Mouse (Mus musculus): Measurements from ENCODE around the gene Aoc2. TPM values are rescaled to one million over a fixed set of nuclear protein-coding genes. Genes with fewer than 3 reads are reported as not detected.

Aoc2 gene
- total and polyA plus RNA-seq, 3 experiments = 12.1 to 21.1 TPM; not detected in 1

GRCm38 (mm10) chr11:101315665-101316500 lies 9.0 kb upstream of the Aoc2 start, which contains the start of gene Psme3:
Gene Psme3, plus strand, starts transcription at chr11:101316213.
- Histone ChIP-seq H3K9ac (ENCODE audit: control insufficient read depth, low read depth, low read length, poor library complexity, severe bottlenecking) (peak within 1 kb of the TSS; percentile 97), H3K4me3 (ENCODE audit: control insufficient read depth in 1 of 2, insufficient read depth in 1 of 2, low read depth in 2 of 2, low read length in 2 of 2) (peak within 1 kb of the TSS; percentile 94 to 96), H3K4me1 (ENCODE audit: control insufficient read depth in 1 of 2, insufficient read depth in 2 of 2, low read length in 2 of 2) (peaks cover 22 to 31% of the 10 kb centered on the region in 2 experiments), H3K27ac (ENCODE audit: control insufficient read depth, low read depth, low read length) (peak within 1 kb of the TSS; percentile 100), H3K9me3 (replicated peaks; ENCODE audit: insufficient read depth, low read length) (no peaks in the 10 kb centered on the region), H3K27me3 (ENCODE audit: control insufficient read depth in 1 of 2, insufficient read depth in 2 of 2, low read length in 2 of 2) (no peaks in the 10 kb centered on the region), H3K79me2 (ENCODE audit: control insufficient read depth, insufficient read depth, low read length, poor library complexity) (peaks cover 33% of the 10 kb centered on the region), H3K36me3 (ENCODE audit: control insufficient read depth in 1 of 2, insufficient read depth in 2 of 2, low read length in 2 of 2) (peaks cover 30 to 48% of the 10 kb centered on the region in 2 experiments)
- DNase-seq (ENCODE audit: low read depth, low spot score) = peak; percentile 99
- no peak; the same call in none of the 2 replicates for TF ChIP-seq ZMIZ1 (IDR thresholded peaks at IDR 0.05; ENCODE audit: low read depth, low read length)
- TF ChIP-seq TBP (IDR thresholded peaks at IDR 0.05; ENCODE audit: low read depth, low read length) = peak; percentile 60
- TF ChIP-seq ZC3H11A (IDR thresholded peaks at IDR 0.05; ENCODE audit: low read depth, low read length) = no peak
- TF ChIP-seq POLR2AphosphoS5 (IDR thresholded peaks at IDR 0.05; ENCODE audit: borderline replicate concordance, low read depth, low read length) = 0 out of 2 replicates have a peak, but pooled peaks have one; percentile 59
- TF ChIP-seq NRF1 (IDR thresholded peaks at IDR 0.05; ENCODE audit: insufficient read depth, low read depth, low read length, poor library complexity, severe bottlenecking) = peak; percentile 74
- TF ChIP-seq RAD21 (IDR thresholded peaks at IDR 0.05; ENCODE audit: low read depth, low read length) = no peak
- peak; percentile 68; the same call in 1 of the 2 replicates for TF ChIP-seq UBTF (IDR thresholded peaks at IDR 0.05; ENCODE audit: borderline replicate concordance, insufficient read depth, low read depth, low read length)
- no peak for TF ChIP-seq ZKSCAN1 (IDR thresholded peaks at IDR 0.05; ENCODE audit: low read depth, low read length)
- TF ChIP-seq NELFE (IDR thresholded peaks at IDR 0.05; ENCODE audit: low read depth, low read length) = peak; percentile 90
- peak; percentile 89 for TF ChIP-seq POLR2AphosphoS2 (IDR thresholded peaks at IDR 0.05; ENCODE audit: low read length)
- TF ChIP-seq MEF2A (IDR thresholded peaks at IDR 0.05; ENCODE audit: extremely low read depth, insufficient replicate concordance, low read depth, low read length, poor library complexity, severe bottlenecking) = peak; percentile 38; the same call in 1 of the 2 replicates
- TF ChIP-seq E2F4 (IDR thresholded peaks at IDR 0.05; ENCODE audit: borderline replicate concordance, low read depth, low read length) = peak; percentile 86
- peak; percentile 90 for TF ChIP-seq USF1 (IDR thresholded peaks at IDR 0.05; ENCODE audit: low read depth, low read length)
- peak; percentile 96 for TF ChIP-seq TAL1 (IDR thresholded peaks at IDR 0.05; ENCODE audit: low read length)
- TF ChIP-seq ETS1 (IDR thresholded peaks at IDR 0.05; ENCODE audit: low read depth, low read length) = peak; percentile 86
- TF ChIP-seq POLR2A (IDR thresholded peaks at IDR 0.05; ENCODE audit: control insufficient read depth in 1 of 2, insufficient read depth in 1 of 2, low read depth in 1 of 2, low read length in 2 of 2, poor library complexity in 1 of 2) = peak; percentile 89 to 90
- TF ChIP-seq ZNF384 (IDR thresholded peaks at IDR 0.05; ENCODE audit: low read depth, low read length) = no peak
- peak; percentile 96 for TF ChIP-seq BHLHE40 (IDR thresholded peaks at IDR 0.05; ENCODE audit: borderline replicate concordance, low read depth, low read length)
- TF ChIP-seq JUND (IDR thresholded peaks at IDR 0.05; ENCODE audit: low read depth, low read length) = no peak; the same call in 1 of the 2 replicates
- TF ChIP-seq RCOR1 (IDR thresholded peaks at IDR 0.05; ENCODE audit: low read depth, low read length) = peak; percentile 93
- TF ChIP-seq USF2 (IDR thresholded peaks at IDR 0.05; ENCODE audit: borderline replicate concordance in 1 of 2, insufficient read depth in 1 of 2, low read depth in 1 of 2, low read length in 2 of 2) = 0 out of 4 replicates have a peak, but pooled peaks of 1 of the 2 experiments have one; percentile 23
- peak; percentile 70 for TF ChIP-seq MYB (IDR thresholded peaks at IDR 0.05; ENCODE audit: low read depth, low read length)
- TF ChIP-seq KAT2A (conservative IDR thresholded peaks at IDR 0.05; ENCODE audit: low read depth, low read length) = peak; percentile 64; the same call in 1 of the 2 replicates
- peak; percentile 97 for TF ChIP-seq GATA1 (IDR thresholded peaks at IDR 0.05; ENCODE audit: low read depth, low read length)
- TF ChIP-seq MAX (IDR thresholded peaks at IDR 0.05; ENCODE audit: low read length) = peak; percentile 99
- TF ChIP-seq EP300 (IDR thresholded peaks at IDR 0.05; ENCODE audit: low read depth in 1 of 2, low read length in 2 of 2) = peak; percentile 97
- TF ChIP-seq CHD2 (IDR thresholded peaks at IDR 0.05; ENCODE audit: low read length) = no peak
- peak; percentile 78 for TF ChIP-seq MAZ (IDR thresholded peaks at IDR 0.05; ENCODE audit: low read depth, low read length)
- TF ChIP-seq TCF12 (IDR thresholded peaks at IDR 0.05; ENCODE audit: low read depth, low read length) = peak; percentile 97
- TF ChIP-seq HCFC1 (IDR thresholded peaks at IDR 0.05; ENCODE audit: low read depth, low read length) = peak; percentile 87
- no peak for TF ChIP-seq SMC3 (IDR thresholded peaks at IDR 0.05; ENCODE audit: low read depth, low read length)
- TF ChIP-seq MXI1 (IDR thresholded peaks at IDR 0.05; ENCODE audit: low read depth, low read length) = peak; percentile 99
- peak; percentile 100 for TF ChIP-seq MYC (IDR thresholded peaks at IDR 0.05; ENCODE audit: low read depth, low read length)
- peak; percentile 59; the same call in 1 of the 2 replicates for TF ChIP-seq MAFK (IDR thresholded peaks at IDR 0.05; ENCODE audit: borderline replicate concordance, low read depth, low read length)
- TF ChIP-seq SIN3A (IDR thresholded peaks at IDR 0.05; ENCODE audit: low read length) = peak; percentile 96
